Mouse (Mus musculus) MEL (cell line): ENCODE data around the gene Hectd4.
"Not testable (repeated sequence)": the region's sequence is repeated elsewhere in the genome, so short reads cannot be mapped to it uniquely, and the experiment has no call there.

Source experiments
- CHD2 ChIP-seq: IDR thresholded peaks from 2 replicates; pipeline ENCODE4 v1.6.1; 2011; ENCODE audit warnings: low read length, improper control_type of control experiment
- CTCF ChIP-seq, 3 experiments: IDR thresholded peaks in 2 of 3; conservative IDR thresholded peaks in 1 of 3; 2 replicates each; pipeline ENCODE4 v1.5.1; 2011 to 2012; ENCODE audit warnings: low read length in 3 of 3, low read depth in 2 of 3, mild to moderate bottlenecking in 2 of 3, improper control_type of control experiment in 1 of 3, inconsistent platforms in 1 of 3, mixed read lengths in 1 of 3, moderate library complexity in 1 of 3; ENCODE audit not compliant: control insufficient read depth in 1 of 3, insufficient read depth in 1 of 3, poor library complexity in 1 of 3, severe bottlenecking in 1 of 3
- EP300 ChIP-seq, 2 experiments: IDR thresholded peaks; 2 replicates each; pipeline ENCODE4 v1.6.1; 2011; ENCODE audit warnings: improper control_type of control experiment in 2 of 2, low read length in 2 of 2, low read depth in 1 of 2, mild to moderate bottlenecking in 1 of 2
- ETS1 ChIP-seq: IDR thresholded peaks from 2 replicates; pipeline ENCODE4 v1.6.1; 2012; ENCODE audit warnings: low read depth, mild to moderate bottlenecking, inconsistent platforms, low read length, improper control_type of control experiment, moderate library complexity
- GABPA ChIP-seq: IDR thresholded peaks from 2 replicates; pipeline ENCODE4 v1.6.1; 2012; ENCODE audit warnings: low read depth, mild to moderate bottlenecking, inconsistent platforms, low read length, improper control_type of control experiment, moderate library complexity
- GATA1 ChIP-seq: IDR thresholded peaks from 2 replicates; pipeline ENCODE4 v1.6.1; 2011; ENCODE audit warnings: low read depth, low read length, improper control_type of control experiment
- KAT2A ChIP-seq: conservative IDR thresholded peaks from 2 replicates; pipeline ENCODE4 v1.6.1; 2012; ENCODE audit warnings: low read depth, low read length, improper control_type of control experiment, inconsistent platforms
- MYC ChIP-seq: IDR thresholded peaks from 2 replicates; pipeline ENCODE4 v1.6.1; 2011; ENCODE audit warnings: low read depth, mild to moderate bottlenecking, low read length, improper control_type of control experiment, moderate library complexity
- POLR2A ChIP-seq, 2 experiments: IDR thresholded peaks; 2 replicates each; pipeline ENCODE4 v1.6.1; 2011 to 2012; ENCODE audit warnings: low read length in 2 of 2, mild to moderate bottlenecking in 2 of 2, control low read depth in 1 of 2, improper control_type of control experiment in 1 of 2, low read depth in 1 of 2, moderate library complexity in 1 of 2; ENCODE audit not compliant: control insufficient read depth in 1 of 2, insufficient read depth in 1 of 2, poor library complexity in 1 of 2
- RAD21 ChIP-seq: IDR thresholded peaks from 2 replicates; pipeline ENCODE4 v1.6.1; 2011; ENCODE audit warnings: mild to moderate bottlenecking, low read depth, low read length, improper control_type of control experiment
- RCOR1 ChIP-seq: IDR thresholded peaks from 2 replicates; pipeline ENCODE4 v1.6.1; 2012; ENCODE audit warnings: low read depth, mild to moderate bottlenecking, inconsistent platforms, low read length, improper control_type of control experiment
- TAL1 ChIP-seq: IDR thresholded peaks from 2 replicates; pipeline ENCODE4 v1.6.1; 2012; ENCODE audit warnings: mild to moderate bottlenecking, inconsistent platforms, low read length, moderate library complexity, mixed read lengths
- TCF12 ChIP-seq: IDR thresholded peaks from 2 replicates; pipeline ENCODE4 v1.6.1; 2014; ENCODE audit warnings: low read depth, mild to moderate bottlenecking, inconsistent platforms, low read length, improper control_type of control experiment, moderate library complexity

GRCm38 (mm10) chr5:121330154-121330816 lies 110.3 kb downstream of the Hectd4 start:
- TF ChIP-seq RAD21; KAT2A; CTCF (IDR thresholded peaks at IDR 0.05 in 2 of 3, conservative IDR thresholded peaks at IDR 0.05 in 1 of 3; ENCODE audit: control insufficient read depth in 1 of 3, insufficient read depth in 1 of 3, low read depth in 2 of 3, low read length in 3 of 3, poor library complexity in 1 of 3, severe bottlenecking in 1 of 3); TCF12; ETS1; POLR2A (IDR thresholded peaks at IDR 0.05; ENCODE audit: control insufficient read depth in 1 of 2, insufficient read depth in 1 of 2, low read depth in 1 of 2, low read length in 2 of 2, poor library complexity in 1 of 2); MYC; GABPA; GATA1; CHD2; TAL1; EP300 (IDR thresholded peaks at IDR 0.05; ENCODE audit: low read depth in 1 of 2, low read length in 2 of 2); RCOR1: not testable (repeated sequence)
